Mouse (Mus musculus): ENCODE measurements around the gene Ern1.
"Not testable (repeated sequence)": the region's sequence is repeated elsewhere in the genome, so short reads cannot be mapped to it uniquely, and the experiment has no call there.

The Ern1 gene

GRCm38 (mm10) chr11:106502631-106503424 is 15.2 kb upstream of the Ern1 start:
- DNase-seq (ENCODE audit: low read depth): no peak

DNA sequence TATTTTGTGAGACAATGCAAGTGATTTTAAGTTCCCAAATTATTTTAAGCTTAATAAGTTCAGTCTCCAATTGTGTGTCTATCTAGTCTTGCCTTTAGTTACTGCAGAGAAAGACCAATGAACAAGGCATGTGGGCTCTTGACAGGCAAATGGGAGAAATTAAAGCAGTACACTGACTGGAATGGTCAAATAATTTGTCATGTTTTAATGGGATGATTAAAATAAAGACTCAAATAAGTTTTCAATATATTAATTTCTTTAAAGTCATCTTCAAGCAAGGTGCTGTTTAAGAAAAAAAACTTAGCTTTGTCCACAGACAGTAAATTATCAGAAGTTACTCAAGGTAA is 14.5 kb upstream of the Ern1 start:
- no peak for DNase-seq (ENCODE audit: low read depth)

DNA sequence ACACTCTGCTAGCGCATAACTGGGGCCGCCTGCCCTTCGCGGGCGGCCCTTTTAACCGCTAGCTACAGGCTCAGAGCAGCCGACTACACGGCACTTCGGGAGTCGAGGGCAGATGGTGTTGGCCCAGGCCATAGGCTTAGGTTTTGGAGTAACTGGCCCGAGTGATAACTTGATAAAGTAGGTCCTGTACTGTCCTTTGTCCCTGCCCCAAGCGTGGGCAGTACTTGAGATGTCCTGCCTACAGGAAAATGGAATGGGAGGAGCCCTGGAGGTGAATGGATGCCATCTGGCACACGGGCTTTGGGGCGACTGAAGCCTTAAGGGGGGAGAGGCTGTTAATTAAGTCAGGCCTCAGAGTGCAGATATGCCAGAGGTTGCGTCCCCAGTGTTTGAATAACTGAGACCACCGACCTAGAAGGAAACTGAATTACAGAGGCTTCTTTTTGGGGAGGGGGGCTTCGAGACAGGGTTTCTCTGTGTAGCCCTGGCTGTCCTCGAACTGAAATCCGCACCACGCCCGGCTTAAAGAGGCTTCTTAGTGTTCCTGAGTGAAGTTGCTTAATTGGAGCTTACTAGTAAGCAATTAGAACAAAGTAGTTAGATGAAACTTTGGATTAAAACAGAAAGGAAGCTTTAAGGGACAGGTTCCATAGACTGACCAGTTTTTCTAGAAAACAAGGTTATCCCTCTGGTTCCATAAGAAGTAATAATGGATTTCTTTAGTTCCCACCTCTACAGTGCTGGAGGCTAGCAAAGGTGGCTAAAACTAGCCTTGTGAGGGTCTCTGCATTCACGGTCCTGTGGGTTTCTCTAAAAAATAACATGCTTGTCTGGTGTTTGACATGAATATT is 13.9 kb upstream of the Ern1 start:
- DNase-seq (ENCODE audit: low read depth): no peak

DNA sequence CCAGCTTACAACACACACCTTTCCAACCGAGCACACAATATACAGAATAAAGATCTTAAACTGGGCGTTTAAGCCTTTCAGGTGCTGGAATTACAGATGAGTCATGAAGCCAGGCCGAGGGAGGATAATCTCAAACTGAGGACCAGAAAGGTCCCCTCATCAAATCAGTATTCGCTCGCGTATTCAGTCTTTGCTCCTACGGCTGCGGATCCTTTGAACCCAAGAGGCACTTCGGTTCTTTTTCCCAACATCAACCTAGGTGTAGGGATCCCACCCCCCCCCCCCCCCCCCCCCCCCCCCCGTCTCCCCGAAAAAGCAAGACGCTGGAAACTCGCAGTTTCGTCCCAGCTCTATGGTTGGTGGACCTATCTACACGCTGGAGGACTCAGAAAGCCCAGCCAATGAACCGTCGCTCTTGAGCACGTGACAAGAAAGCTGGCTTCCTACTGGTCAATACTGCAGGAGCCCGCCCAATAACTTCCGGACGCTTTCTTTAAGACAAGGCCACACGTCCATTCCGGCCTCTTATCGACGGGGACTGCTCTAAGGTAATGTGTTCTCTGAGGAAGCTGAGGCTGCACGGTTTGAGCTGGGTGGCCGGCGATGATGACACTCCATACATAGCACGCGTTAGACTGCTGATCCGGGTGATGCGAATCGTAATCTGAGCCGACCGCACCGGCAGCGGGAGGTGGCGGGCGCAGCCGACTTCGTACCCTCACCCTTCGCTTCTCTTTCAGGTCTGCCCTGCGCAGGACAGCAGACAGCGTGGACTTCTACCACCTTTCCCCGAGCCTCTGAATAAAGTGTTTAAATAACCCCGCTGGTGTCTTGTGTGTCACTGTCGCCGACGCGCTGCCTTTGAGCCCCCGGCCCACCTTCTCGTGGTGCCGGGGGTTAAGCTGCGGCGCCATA is 13.0 kb upstream of the Ern1 start:
- DNase-seq (ENCODE audit: low read depth): peak; percentile 95

DNA sequence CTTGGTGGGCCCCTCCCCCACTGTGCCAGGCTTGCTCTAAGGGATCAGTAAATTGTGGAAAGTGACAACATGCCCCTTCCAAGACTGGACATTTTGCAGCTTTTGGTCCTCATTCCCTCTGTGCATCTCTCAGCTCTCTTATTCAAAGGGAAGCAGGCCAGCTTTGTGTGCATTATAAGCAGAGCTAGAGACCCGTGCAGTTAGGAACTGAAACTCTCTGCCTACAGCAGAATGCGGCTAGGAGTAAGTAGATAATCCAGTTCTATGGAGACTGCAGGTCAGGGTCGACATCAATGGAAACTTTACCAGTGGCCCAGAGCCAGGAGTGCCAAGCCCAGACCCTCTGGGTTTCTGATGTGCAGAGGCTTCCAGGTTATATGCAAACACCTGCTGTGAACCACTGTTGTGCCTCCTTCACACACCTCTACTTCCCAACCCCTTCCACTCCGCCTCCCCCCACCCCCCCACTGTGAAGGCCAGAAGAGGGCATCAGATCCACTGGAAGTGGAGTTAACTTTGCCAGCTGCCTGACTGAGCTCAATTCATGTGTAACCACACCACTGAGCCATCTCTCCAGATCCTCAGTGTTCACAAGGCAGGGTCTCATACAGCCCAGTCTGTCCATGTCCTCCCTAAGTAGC is 11.2 kb upstream of the Ern1 start:
- no peak for DNase-seq (ENCODE audit: low read depth)

GRCm38 (mm10) chr11:106497926-106498325 is 10.3 kb upstream of the Ern1 start:
- no peak for DNase-seq (ENCODE audit: low read depth)

DNA sequence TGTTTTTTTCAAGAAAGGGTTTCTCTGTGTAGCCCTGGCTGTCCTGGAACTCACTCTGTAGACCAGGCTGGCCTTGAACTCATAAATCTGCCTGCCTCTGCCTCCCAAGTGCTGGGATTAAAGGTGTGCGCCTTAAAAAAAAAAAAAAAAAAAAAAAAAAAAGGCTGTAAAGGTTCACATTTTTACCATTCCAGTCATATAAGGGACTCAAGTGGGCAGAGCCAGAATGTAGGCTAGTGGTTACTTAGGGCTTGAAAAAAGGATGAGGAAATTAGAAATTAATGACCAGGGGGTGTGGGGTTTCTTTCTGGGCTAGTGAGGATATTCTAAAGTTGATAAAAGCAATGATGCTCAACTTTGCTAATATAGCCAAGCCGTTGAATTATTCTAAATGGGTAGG is 9.4 kb upstream of the Ern1 start:
- DNase-seq (ENCODE audit: low read depth): not testable (repeated sequence)

GRCm38 (mm10) chr11:106492984-106493669 is 5.5 kb upstream of the Ern1 start:
- DNase-seq (ENCODE audit: low read depth): no peak

DNA sequence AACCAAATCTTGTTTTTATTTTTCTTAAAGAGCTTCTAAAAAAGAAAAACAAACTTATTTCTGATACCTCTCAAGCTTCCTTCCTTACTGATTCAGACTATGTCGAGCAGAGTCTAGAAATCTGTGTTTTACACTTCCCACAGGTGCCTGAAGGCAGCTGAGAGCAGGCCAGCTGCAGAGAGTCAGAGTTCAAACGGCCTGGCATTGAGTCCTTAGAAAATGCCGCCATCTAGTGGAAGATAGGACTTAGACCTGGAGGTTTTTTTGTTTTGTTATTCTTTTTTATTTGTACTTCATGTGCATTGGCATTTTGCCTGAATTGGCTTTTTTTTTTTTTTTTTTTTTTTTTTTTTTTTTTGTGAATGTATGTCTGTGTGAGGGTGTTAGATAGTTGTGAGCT is 3.7 kb upstream of the Ern1 start:
- peak; percentile 71 for DNase-seq (ENCODE audit: low read depth)

DNA sequence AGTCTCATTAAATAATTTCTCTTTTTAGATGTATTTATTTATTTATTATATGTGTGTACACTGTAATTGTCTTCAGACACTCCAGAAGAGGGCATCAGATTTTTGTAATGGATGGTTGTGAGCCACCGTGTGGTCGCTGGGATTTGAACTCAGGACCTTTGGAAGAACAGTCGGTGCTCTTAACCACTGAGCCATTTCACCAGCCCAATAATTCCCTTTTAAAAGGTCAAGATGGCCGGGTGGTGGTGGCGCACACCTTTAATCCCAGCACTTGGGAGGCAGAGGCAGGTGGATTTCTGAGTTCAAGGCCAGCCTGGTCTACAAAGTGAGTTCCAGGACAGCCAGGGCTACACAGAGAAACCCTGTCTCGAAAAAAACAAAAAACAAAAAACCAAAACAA is 2.9 kb upstream of the Ern1 start:
- DNase-seq (ENCODE audit: low read depth): not testable (repeated sequence)

DNA sequence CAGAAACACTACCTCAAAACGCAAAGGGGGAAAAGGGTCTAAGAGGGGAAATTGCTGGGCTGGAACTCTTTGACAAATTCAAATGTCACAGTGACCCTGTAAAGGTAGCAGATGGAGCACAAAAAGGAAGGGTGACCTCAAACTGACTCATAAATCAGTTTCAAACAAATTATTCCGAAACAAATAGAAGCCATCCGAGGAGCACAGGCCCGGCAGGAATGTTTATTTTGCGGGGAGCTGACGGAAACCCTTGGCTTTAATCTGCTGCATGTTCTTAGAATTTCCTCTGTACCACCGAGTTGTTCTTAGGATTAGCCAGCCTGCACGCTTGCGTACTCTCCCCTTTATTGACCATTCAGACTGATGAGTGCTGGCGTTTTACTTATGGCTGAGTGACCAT is 2.4 kb upstream of the Ern1 start:
- DNase-seq (ENCODE audit: low read depth): no peak

DNA sequence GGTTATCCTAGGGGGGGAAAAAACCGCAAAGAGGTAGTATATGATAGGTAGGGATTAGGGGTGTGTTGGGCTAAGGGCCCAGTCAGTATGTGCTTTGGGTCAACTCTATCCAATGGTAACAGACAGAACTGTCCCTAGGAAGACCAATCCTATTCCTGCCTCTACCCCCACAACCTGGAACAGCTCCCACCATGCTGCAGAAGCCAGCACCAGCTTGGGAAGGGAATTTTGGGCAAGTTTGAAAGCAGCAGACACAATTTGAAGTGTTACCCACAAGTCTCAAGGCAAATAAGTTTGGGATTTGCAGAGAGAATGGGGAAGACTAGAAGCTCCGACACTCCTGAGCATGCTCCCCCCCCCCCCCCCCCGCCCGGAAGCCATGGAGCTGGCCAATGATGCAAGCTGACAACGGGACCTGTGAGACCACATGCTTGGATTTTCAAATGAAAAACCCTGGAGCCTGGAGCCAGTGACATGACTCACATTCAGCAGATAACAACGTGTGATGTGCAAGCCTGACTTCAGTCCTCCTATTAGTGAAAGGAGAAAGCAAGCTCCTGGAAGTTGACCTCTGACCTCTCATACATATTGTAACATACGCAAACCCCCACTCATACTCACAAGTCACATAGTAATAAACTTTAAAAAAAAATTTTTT is 1.5 kb upstream of the Ern1 start:
- no peak for DNase-seq (ENCODE audit: low read depth)

- no peak for DNase-seq (ENCODE audit: low read depth)
Observed at GRCm38 (mm10) chr11:106488126-106488561, 492 bp upstream of the Ern1 start.

DNA sequence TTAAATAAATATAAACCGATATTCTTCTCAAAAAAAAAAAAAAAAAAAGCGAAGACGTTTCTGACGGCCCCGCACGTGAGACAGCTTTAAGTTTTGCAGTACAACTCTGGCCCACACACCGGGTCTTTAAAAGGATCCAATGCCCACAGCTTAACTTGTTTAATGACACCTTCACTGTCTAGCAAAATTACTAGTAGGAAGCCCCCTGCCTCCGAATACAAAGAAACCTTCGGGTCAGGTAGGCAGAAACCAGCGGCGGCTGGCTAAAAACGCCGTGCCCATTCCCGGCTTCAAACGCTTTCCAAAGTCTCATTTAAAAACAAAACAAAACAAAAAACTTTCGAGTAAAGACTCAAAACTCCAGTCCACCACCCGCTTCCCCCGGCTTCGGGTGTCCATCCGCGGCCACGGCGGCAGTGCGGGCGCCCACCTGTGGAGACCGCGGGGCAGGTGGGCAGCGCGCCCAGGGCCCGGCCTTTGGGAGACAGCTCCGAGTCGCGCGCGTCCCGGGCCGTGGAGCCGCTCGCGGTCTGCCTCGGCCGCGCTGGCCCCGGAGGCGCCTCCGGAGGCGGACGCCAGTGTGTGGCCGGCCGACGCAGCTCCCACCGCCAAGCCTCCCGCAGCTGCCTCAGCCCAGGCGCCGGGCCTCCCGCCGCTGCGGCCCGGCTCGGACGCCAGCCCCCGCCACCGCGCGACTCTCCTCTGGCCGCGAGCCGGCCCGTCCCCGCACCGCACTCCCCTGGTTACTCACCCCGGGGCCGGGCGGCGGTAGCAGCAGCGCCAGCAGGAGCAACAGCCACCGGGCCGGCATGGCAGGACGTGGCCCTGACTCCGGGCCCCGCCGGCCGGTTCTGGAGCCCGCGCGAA is 553 bp downstream of the Ern1 start:
- peak; percentile 38 for DNase-seq (ENCODE audit: low read depth)

DNA sequence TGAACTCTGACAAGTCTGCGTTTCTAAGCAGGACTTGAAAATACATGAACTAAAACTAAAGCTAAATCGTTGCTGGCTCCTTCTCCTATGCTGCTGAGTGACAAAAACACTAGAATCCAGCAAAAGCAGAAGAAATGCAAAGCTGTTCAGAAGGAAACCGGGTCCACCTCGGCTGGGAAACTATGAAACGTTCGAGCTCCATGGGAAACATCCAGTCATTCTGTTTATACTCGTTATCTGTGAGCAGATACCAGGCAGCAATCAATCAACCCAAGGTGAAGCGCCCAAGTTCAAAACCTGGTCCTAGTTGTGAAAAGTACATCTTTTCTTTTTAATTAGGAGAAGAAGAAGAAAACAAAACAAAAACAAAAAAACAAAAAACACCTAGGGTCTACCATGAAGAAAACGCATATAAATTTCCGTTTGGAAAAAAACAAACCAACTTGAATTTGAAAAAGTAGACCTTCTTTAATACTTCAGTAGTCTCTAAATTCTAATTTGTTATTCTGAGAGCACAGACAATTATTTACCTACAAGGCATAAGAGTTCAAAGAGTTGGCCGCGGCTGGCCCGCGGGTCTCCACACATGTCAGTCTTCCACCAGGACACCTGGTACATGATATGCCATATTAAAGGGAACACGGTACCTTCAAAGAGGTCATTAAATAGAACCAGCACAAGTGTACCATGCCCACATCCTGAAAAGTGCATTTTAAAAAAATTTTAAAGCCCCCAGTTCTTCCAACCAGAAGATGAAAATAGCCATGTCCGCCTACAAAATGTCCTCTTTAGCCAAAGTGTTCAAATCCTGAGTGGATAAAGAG is 1.4 kb downstream of the Ern1 start:
- DNase-seq (ENCODE audit: low read depth): no peak

DNA sequence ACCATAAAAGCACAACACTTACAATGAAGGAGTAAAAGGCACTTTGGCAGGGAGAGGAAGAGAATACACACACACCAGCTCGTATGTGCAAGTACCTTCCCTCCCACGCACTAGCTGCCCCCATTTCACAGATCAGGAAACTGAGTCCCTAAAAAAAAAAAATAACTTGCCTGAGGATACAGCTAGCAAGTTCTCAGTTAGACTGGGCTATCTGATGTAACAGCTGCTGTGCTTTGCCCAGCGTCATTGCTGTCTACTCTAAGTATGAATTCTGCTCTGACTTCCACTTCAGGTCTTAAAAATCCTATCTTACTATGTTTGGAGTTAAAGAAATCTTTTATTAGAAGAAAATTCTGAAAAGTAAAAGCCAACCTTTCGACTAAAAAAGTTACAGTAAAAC is 2.0 kb downstream of the Ern1 start:
- DNase-seq (ENCODE audit: low read depth): no peak

DNA sequence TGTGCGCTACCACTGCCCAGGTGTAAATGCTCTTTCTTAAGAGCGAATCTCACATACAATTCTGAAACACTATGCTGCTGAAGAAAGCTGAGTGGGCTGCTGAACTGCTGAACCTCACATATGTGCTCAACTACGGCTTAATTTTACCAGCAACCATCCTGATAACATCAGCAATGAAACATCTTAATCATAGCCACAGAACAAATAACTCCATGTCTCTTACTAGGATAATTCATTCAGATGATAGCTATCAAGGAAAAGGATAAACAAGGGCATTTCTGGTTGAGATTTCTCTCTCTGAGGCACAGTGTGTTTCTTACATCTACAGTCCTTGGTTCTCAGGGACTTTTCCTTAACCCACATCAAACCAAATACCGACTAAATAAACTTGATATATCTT is 2.8 kb downstream of the Ern1 start:
- DNase-seq (ENCODE audit: low read depth): no peak

DNA sequence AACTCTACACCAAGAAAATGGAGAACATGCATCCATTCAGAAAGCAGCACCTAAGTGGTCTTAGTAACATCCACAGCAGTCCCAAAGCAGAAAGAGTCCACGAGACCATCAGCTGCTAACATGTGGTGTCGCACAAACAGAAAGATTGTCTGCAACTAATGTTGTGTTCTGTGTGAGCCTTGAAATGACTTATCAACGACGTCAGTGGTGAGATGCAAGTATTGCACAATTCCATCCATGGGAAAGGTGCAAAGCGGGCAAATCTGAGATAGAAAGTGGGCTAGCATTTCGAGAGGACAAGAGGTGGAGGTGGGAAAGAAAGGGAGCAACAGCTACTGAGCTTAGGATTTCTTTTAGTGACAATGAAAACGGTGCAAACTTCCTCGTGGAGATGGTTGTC is 4.8 kb downstream of the Ern1 start:
- DNase-seq (ENCODE audit: low read depth): no peak

GRCm38 (mm10) chr11:106481651-106482050 is 6.0 kb downstream of the Ern1 start:
- DNase-seq (ENCODE audit: low read depth): no peak
